Mouse (Mus musculus): ENCODE measurements around the gene Fastk.

Fastk gene

GRCm38 (mm10) chr5:24444746-24445427 lies at the start of gene Fastk:
Gene Fastk, minus strand, starts transcription at chr5:24445287.
- DNase-seq (ENCODE audit: low spot score in 2 of 2) = peak; percentile 89 to 97

DNA sequence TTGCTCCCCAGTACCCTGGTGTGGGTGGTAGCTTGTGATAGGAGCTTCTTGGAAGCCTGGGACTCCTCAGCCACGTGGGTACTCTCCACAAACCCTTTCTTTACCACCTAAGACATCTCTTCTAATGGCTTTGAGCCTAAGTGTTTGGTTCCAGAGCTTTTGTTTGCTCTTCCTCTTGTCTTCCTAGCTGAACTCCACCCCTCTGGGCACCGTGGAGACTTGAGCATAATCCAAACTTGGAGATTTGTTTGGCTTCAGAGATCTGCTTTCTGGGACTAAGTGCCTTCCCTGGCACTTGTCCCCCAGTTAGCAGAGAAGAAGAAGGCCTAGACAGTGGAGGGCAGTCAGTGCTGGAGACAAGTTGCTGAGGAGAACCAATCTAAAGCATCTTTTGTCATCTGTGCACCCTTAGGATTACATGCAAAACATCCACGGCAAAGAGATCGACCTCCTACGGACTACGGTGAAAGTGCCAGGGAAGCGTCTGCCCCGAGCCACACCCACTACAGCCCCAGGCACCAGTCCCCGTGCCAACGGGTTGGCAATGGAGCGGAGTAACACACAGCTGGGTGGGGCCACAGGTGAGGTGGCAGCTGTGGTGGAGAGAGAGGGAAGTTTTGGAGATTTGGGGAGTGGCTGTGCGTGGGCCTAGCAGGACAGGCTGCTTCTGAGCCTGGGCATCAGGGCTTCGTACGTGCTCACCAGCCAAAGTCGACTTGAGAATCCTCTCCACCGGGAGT lies 47.6 kb upstream of the Fastk start:
- no peak for DNase-seq (ENCODE audit: low spot score in 2 of 2)

DNA sequence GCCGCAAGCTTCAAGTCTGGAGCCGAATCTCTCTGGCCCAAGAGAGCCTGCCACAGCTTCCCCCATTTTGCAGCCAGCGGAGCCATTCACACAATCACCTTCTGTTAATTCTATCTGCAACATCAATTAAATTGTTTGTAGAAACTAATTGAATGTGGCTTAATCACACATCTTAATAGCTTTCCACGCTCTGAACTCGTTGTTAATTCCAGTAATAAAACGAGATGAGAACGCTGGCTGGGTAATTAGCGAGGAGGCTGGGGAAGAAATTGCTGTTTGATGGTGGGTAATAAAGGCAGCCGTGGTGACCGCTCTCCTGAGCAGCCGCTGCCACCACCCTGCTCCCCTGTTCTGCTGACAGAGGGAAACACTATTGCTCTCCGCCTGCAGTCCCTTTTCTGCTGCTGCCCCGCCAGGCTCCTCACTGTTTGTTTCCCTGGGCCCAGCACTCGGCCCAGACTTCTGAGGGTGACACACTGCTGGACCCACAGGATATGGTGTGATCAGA lies 45.4 kb upstream of the Fastk start:
- no peak for DNase-seq (ENCODE audit: low spot score in 2 of 2)

DNA sequence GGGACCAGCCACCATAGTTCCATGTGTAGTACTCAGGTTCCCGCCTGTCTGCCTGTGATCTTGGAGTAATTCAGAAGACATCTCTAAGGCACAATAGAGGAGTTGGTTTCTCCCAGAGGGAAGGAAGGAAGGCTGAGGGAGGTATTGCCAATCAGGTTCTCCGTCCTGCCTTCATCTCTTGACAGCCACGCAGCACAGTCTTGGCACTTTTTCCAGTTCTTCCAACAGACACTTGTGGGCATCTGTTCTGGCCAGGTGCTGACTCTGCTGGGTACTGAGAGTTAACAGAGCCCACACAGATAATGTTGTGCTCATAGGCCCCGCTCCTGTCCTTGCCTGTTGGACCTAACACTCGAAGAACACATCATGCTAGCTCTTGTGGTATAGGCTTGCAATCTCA lies 41.7 kb upstream of the Fastk start:
- DNase-seq (ENCODE audit: low spot score in 2 of 2) = no peak

GRCm38 (mm10) chr5:24486097-24486496 lies 41.0 kb upstream of the Fastk start:
- DNase-seq (ENCODE audit: low spot score in 2 of 2) = peak; percentile 80 to 88

DNA sequence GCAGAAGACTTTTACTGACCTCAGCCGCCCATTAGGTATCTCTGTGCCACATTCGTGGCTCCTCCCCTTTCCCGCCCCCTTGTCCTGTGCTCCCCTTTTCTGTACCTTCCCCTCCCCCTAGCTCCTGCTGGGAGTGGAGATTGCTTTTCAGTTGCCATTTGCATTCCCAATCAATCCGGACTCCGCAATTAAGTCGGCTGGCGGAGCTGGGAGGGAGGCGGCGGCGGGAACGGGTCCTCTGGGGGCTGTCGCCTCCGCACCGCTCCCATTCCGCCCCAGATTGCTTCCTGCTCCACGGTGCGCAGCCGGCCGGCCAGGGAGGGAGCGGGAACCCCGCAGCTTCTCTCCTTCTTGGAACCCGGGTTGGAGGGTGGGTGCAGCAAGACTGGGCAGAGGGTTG lies 39.9 kb upstream of the Fastk start:
- no peak for DNase-seq (ENCODE audit: low spot score in 2 of 2)

GRCm38 (mm10) chr5:24483326-24483725 lies 38.2 kb upstream of the Fastk start:
- DNase-seq (ENCODE audit: low spot score in 2 of 2) = peak in 1 of 2 experiments; percentile 50

GRCm38 (mm10) chr5:24482247-24483079 lies 37.4 kb upstream of the Fastk start:
- DNase-seq (ENCODE audit: low spot score in 2 of 2) = no peak

- DNase-seq (ENCODE audit: low spot score in 2 of 2) = peak; percentile 33 to 69
Observed at GRCm38 (mm10) chr5:24481647-24482046, 36.6 kb upstream of the Fastk start.

DNA sequence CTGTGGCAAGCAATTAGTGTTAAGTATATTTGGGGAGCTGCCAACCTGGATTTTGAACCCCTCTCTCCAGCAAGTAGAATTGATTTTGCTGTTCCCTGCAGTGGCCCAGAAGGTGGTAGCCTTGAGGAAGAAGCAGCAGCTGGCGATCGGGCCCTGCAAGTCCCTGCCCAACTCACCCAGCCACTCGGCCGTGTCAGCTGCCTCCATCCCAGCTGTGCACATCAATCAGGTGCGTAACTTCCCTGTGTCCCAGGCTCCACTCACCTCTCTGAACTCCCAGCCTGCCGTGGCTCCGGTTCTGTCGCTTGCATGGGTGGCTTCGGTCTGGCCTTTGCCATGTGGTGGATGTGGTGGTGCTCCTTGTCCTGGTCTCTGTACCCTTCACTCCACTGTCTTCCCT lies 32.8 kb upstream of the Fastk start:
- DNase-seq (ENCODE audit: low spot score in 2 of 2) = no peak

- DNase-seq (ENCODE audit: low spot score in 2 of 2) = no peak
Observed at GRCm38 (mm10) chr5:24475476-24476241, 30.6 kb upstream of the Fastk start.

DNA sequence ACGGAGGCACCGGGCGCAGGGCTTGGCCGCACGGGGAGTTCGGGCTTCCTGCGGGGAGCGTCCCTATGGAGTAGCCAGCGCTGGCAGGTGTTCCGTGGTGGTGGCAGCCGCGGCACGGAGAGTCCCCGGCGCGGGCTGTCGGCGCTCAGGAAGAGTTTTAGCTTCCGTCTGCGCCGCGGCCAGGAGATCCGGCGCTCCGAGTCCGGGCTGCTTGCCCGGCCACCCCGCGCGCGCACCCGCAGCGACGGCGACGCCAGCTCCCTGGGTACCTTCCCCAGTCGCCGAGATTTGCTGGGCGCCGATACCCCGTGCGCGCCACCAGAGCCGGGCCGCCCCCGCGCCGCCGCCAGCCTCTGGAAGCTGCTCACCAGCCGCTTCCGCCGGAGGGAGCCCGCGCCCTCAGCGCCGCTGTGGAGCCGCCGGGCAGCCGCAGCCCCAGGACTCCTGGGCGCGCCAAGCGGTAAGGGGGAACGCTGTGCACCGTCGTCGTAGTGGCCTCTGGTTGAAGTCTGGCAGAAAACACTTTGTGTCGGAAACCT lies 29.7 kb upstream of the Fastk start:
- DNase-seq (ENCODE audit: low spot score in 2 of 2) = peak in 1 of 2 experiments; percentile 40

DNA sequence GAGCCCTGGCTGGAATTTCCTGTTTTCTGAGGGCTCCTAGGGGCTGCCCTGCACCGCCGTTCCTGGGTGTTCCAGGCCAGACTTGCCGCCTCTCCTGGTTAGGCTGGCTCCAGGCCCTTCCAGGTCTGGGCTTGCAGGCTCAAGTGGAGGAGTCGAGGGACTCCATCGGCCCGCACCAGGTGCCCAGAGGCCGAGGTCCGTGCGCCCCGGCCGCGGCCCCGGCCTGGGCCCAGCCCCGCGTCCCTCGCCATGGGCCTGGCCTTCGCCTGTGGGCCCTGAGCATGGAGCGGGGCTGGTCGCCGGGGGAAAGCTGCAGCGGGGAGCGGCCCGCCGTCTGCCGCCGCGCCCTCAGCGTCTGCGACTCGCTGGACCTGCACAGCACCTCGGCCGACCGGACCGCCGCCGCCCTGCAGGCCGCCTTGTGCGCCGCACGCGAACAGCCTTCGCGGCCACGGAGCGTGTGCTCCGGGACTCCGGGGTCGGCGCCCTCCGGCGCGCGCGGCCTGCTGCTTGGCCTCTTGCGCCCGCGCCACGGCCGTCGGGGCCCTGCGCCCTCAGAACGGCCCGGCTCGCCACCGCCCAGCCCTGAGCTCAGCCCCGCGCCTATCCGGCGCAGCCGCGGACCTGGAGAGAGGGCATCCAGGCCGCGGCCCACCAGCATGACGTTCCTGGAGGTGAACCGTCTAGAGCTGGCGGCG lies 29.1 kb upstream of the Fastk start:
- no peak for DNase-seq (ENCODE audit: low spot score in 2 of 2)

- no peak for DNase-seq (ENCODE audit: low spot score in 2 of 2)
Observed at GRCm38 (mm10) chr5:24472884-24473619, 28.0 kb upstream of the Fastk start.

GRCm38 (mm10) chr5:24470600-24470999 lies 25.5 kb upstream of the Fastk start:
- DNase-seq (ENCODE audit: low spot score in 2 of 2) = peak; percentile 70 to 85

DNA sequence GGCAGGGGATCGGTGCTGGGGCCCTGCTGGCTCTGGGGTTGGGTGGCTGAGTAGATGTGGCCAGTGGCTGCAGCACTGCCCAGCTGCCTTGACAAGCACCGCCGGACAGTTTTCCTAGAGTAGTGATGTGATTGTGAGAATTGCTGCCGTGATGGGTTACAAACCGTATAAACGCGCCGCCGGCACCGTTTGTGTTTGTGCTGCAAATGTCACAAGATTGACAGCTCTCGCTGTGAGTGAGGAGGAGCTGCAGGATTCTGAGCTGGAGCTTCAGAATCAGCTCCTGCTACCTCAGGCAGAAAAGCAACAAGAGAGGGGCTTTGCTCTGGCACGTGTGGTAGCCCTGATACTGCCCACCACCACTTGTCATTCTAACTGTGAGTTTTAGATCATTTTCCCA lies 21.7 kb upstream of the Fastk start:
- no peak for DNase-seq (ENCODE audit: low spot score in 2 of 2)

DNA sequence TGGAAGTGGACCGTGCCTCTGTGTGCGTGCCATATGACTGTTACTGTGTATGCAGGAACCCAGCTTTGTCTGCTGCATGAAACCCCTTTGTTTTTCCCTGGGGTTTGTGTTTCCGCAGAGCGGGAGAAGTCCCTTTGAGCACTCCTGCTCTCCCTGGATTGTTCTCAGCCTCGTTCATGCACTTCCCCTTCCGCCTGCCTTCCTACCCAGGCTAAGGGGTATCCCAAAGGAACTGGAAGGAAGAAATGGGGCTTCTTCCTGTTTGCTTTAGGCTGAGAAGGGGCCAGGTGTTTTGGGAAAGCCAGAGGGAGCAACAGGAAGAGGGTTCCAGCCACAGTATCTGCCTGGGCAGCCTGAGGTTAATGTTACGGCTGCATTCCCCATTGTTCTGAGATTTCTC lies 10.5 kb upstream of the Fastk start:
- DNase-seq (ENCODE audit: low spot score in 2 of 2) = no peak

GRCm38 (mm10) chr5:24455076-24455475 lies 10.0 kb upstream of the Fastk start:
- DNase-seq (ENCODE audit: low spot score in 2 of 2) = no peak

- DNase-seq (ENCODE audit: low spot score in 2 of 2) = no peak
Observed at GRCm38 (mm10) chr5:24453985-24454303, 8.9 kb upstream of the Fastk start.

Data from spleen, postnatal 10 days (tissue).